Mouse (Mus musculus): ENCODE results near the gene Gimap9.

Gene Gimap9

DNA sequence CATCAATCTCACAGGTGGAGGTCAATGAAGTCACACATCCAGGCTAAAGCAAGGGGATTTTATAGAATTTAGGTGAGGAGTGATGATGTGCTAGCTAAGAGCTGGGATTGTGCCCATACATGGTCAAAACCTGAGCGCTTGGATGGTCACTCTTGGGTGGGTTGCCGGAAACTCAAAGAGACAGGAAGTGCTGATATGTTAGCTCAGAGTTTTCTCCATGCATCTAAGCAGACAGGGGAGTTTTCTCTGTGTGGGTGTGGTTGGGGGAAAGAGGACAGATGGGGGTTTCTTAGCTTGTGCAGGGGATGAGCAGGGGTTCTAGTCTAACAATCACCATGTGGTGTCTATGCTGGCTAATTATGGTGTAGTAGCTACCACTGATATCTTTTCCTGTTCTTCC is 13.4 kb downstream of the Gimap9 start:
- no peak for ATAC-seq (ENCODE audit: low TSS enrichment)

DNA sequence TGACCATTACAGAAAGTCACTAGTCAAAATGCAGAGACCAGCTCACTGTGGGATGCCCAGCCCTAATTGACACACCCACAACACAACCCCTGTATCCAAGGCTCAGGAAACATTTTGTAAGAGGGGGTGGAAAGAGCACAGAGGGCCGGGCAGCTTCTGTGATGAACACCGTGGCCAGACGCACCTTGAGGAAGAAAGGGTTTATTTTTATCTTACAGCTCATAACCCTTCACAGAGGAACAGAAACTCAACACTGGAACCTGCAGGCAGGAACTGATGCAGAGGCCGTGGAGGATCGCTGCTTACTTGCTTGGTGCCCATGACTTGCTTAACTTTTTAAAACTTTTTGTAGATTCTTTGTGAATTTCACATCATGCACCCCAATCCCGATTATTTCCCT is 17.0 kb downstream of the Gimap9 start:
- ATAC-seq (ENCODE audit: low TSS enrichment): no peak

DNA sequence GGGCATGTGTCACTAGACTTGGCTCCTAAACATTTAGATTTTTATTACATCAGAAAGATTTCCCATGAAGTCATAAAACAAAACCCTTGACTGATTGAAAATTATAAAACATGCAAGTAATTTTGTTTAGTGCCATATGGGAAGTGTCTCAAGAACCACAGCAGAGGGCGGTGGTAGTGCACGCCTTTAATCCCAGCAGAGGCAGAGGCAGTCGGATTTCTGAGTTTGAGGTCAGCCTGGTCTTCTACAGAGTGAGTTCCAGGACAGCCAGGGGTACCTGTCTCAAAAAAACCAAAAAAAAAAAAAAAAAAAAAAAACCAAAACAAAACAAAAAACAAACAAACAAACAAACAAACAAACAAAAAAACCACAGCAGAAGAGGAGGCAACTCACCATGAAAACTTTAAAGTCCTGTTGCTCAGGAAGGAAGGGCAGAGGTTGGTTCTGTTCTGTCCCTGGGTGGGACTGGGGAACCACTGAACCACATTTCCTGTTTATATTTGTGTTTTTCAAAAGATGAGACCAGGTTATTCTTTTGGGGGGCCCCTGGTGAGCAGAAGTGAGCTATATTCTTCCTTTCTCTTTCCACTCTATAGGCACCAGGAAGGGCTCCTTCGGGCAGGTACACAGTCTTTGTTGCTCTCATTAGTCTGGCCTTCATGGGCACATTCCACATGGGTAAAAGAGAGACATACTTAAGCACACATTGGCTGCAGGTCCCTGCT is 21.1 kb downstream of the Gimap9 start:
- ATAC-seq (ENCODE audit: low TSS enrichment): no peak

DNA sequence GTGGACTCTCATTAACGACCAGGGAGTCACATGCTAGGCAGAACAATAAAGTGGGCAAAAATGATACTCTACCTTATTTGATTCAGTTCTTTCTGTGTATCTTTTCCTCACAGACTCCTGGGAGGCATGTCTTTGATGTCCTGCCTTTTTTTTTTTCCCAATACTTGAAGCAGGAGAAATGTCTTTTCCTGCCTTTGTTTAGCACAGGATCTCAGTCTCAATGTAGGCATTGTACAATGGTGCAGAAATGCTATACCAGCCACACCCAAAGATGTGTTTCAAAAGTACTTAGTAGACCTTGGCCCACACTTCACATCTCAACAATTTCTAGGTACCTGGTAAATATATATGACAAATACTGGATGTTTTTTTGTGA is 21.6 kb downstream of the Gimap9 start:
- ATAC-seq (ENCODE audit: low TSS enrichment): no peak

DNA sequence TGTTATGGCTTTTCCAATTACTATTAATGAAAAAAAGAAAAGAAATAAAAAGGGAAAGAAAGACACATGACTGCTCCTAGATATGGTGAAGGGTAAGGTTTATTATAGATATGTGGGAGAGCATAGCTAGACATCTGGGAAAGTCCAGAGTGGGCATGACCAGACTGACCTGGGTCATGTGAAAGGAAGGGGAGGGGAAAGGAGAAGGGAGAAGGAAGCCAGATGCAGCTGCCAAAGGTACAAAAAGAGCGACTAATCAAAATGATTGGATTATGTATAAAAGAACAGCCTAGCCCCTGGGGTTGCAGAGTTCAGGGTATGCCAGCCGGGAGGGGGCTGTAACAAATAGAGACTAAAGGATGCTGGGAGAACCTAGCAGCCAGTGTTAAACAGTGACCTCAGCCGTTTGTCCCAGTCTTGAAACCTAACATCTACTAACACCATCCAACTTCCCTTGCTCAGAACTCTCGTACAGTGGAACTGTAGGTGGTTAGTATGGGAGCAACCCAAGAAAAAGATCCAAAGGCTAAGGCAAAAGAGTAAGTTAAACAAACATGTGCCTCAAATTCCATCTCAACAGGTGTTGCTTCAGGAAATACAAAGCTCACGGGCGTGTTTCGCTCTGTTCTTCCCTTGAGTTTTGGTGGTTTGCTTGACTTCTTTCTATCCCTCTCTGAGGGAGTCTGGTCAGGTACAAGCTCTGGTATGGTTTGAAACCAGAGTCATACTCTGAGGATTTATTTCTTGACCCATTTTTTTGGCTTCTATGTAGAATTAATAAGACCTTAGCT is 22.3 kb downstream of the Gimap9 start:
- ATAC-seq (ENCODE audit: low TSS enrichment): no peak

DNA sequence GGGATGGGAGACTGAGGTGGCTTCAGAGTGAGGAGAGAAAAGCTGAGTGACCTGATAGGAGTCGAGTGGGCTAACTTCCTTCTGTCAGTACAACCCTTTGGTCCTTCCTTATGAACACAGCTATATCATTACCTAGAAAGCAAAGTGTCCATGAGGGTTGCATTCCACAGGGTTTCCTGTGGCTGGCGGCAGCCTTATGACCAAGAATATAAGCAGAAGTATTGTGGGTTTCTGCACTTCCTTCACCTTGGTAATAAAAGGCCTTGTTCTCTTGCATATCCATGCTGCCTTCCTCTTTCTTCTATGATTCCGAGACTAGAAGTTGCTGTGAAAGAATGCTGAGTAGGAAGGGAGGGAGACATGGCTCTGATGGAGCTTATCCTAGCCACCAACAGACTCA is 23.0 kb downstream of the Gimap9 start:
- ATAC-seq (ENCODE audit: low TSS enrichment): no peak

DNA sequence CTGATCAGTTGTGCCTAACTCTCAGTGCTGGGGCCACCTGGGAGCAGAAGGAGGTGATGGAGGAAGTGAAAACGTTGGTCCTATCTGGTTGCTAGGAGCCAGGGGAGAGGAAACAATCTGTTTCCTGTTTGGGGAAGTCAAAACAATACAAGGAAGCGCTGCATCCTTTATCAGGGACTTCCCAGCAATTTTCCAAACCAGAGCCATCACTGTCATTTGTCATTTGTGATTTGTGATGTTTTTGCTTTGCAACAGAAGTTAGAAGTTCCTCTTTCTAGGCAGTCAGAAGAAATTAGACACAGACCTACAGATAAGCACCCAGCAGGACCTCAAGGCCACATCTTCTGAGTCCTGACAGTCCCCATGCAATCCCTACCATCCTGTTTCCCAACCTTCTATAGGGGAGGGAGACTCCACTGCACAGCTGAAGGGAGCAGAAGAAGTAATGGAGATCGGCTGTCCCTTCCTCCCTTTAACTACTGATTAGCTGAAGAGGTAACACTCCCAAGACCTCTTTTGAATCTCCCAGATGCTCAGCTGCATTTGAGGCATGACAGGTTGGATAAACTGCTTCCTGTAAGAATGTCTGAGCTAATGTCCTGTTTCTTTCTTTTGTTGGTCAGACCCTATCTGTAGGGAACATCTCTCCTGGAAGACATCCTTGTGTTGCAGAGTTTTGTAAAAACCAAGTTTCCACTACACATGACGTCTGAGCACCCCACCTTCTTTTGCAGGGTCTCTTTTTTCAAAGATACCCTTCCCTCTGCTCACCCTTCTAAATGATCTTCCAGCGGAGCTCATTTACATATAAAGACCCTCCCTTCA is 24.5 kb downstream of the Gimap9 start:
- no peak for ATAC-seq (ENCODE audit: low TSS enrichment)

DNA sequence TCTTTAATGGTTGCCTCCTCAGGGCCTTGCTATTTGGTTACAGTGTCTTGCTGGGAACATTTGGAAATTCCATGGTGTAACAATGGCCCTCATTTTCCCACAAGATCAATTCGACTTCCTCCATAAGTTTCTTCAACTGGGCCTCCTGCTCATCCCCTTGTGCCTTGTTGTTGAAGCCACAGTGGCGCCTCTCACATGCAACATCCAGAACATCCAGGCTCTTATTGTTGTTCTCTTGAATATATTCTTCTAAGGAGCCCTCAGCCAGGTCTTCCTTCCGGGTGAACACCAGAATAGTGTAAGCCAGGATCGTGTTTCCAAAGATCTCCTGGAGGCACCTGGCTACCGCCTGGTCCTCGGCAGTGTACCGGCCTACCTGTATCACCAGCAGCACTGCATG is 26.2 kb downstream of the Gimap9 start:
- ATAC-seq (ENCODE audit: low TSS enrichment): no peak

DNA sequence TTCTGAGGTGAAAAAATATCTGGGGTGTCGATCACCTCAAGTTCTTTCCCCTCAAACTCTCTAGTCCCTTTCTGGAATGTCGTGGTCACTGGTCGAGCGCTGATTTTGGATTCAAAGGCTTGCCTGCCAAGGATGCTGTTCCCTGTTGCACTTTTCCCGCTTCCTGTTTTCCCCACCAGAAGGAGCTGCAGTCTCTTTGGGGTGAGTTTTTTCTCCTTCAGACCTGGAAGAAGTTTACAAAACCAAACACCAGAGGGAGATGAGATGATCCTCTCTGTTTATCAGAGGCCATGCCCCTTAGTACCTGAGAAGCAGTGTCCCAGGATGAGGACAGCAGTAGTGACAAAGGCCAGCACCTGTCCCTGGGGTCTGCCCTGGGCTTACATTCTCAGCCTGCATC is 26.7 kb downstream of the Gimap9 start:
- ATAC-seq (ENCODE audit: low TSS enrichment): no peak

DNA sequence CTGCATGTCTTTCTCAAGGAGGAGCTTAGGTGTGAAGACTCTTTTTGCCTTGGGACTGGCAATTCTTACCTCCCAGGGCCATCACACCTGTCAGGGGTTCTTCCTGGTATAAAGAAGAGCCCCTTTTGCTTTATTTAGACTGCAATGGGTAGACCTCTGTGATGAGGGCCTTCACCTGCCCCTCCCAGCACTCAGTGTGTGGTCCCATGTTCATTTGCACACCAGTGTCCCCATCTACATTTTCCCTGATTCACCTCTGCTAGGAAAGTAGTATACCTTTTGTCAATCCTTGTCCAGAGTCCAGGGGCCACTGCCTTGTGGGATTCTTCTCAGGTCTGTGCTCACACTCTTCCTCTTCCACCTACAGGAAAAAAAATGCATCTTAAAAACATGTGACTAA is 28.2 kb downstream of the Gimap9 start:
- ATAC-seq (ENCODE audit: low TSS enrichment): no peak

DNA sequence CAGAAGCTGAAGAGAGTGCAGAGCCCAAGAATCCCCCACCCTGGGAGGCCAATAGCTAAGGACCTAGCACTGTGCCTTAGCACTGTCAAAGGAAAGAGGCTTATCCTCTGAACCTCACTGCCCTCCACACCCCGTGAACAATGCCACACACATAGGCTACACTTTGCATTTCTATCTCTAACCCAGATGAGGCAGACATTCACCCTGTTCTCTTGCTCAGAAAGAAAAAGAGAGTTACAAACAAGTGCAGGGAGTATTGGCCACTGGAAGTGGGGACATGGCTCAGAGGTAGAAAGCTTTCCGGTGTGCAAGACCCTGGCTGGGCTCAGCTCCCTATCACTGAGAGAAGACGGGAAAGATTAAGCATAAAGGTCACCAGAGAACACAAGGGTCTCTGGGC is 30.2 kb downstream of the Gimap9 start:
- no peak for ATAC-seq (ENCODE audit: low TSS enrichment)

DNA sequence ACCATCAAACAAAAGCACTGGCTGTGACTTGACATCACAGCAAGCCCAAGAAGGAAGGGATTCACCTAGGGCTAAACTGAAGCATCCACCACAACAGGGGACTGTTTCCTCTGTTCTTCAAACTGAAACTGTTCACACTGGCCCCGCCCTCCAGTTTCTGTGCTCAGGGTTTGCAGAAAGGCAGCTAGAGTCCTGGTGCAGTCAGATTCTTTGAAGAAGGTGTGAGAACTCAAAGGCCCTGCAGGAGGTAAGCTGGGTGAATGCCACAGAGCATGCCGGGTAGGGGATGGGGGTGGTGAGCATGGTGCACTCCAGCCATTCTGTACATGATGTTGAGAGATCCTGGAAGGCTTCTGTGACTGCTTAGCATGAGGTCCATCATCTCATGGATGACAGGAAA is 42.5 kb downstream of the Gimap9 start, which contains the start of the genes Gm28053 and Gimap7:
Gene Gm28053 (plus strand): TSS at position 153 of the 400 bp plus-strand sequence.
Gene Gimap7 (plus strand): TSS at position 167 of the 400 bp plus-strand sequence.
- no peak for ATAC-seq (ENCODE audit: low TSS enrichment)

DNA sequence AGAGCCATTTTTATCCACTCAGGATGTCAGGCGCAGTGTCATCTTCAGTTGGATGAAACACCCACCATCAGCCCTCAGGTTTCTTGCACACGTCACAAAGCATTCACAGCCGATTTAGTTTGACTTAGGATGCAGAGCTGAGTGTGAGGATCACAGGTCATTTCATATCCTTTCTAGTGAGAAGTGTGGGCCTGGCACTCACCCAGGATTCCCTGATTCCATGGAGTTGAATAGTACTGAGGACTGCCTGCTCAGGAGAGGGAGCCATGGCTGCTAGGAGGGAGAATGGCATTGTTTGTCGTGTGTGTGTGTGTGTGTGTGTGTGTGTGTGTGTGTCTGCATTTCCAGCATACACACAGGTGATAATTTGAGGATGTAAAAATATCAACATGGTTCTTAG is 44.4 kb downstream of the Gimap9 start:
- ATAC-seq (ENCODE audit: low TSS enrichment): no peak

DNA sequence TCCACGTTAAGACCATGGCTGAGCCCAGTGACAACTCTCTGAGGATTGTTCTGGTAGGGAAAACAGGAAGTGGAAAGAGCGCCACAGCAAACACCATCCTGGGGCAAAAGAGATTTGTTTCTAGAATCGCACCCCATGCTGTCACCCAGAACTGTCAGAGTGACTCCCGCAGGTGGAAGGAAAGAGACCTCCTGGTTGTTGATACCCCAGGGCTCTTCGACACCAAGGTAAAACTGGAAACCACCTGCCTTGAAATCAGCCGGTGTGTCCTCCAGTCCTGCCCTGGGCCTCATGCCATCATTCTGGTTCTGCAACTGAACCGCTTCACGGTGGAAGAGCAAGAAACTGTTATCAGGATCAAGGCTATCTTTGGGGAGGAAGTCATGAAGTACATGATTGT is 47.5 kb downstream of the Gimap9 start:
- ATAC-seq (ENCODE audit: low TSS enrichment): no peak

DNA sequence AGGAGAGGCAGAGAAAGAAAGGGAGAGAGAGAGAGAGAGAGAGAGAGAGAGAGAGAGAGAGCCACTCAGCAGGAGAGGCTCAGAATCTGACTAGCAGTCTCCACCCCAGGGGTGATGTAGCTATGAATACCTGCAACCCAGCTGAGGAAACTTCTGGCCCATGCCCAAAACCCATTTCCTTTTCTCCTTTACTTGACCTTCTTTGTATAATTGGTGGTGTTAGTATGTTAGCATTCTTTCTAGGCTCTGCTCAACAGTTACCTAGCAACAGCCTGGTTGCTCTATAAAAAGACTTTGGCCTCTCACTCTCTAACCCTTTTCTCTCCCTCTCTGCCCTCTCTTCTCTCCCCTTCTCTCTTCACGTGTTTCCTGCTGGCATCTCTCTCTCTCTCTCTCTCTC is 49.5 kb downstream of the Gimap9 start:
- no peak; the same call in 1 of the 2 replicates for ATAC-seq (ENCODE audit: low TSS enrichment)

DNA sequence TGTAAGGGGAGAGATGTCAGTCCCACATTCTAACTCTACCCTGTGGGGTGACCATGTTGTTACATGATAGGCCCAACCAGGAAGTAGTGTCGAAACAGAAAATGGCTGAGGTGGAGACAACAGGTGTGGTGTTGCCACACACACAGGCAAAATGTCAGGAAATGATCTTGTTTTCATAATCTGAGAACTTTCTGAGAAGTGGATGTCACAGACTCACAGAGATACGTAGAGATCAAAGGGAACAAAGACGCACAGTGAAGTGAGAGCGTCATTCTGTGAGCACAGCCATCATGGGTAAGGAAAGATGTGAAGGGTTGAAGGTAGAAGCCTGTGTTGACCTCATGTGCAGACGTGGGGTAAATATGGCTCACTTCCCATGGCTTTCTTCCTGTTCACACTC is 51.8 kb downstream of the Gimap9 start:
- no peak for ATAC-seq (ENCODE audit: low TSS enrichment)

All from frontal cortex, adult (tissue).